ENCODE assay signal across 31 mouse cellular contexts in genomic region chr10:62269278-62269677, GRCm38 (mm10). TPM values are rescaled to one million over a fixed set of nuclear protein-coding genes. Genes with fewer than 3 reads are reported as not detected.
A peak's percentile ranks its signal among the peaks of the same experiment; 100 is the strongest.
DNase-seq lines count a peak whose midpoint lies in the region; ATAC-seq and TF ChIP-seq lines count a peak whose summit lies in the region.
"Had no signal": no experiment of that assay in that cellular context is flagged by ENCODE, and none has a peak within 500 bp of the region (broad histone marks: within the 10 kb centered on the region; RNA-seq: fewer than 3 reads in every experiment).

No protein-coding gene starts in this region.

- TF ChIP-seq CTCF in midbrain, postnatal 0 days (IDR thresholded peaks at IDR 0.05) = no peak
- no peak for TF ChIP-seq CTCF in liver, embryonic 14.5 days (IDR thresholded peaks at IDR 0.05; ENCODE audit: low read depth)

- H3K27ac ChIP-seq in heart, embryonic 12.5 days (ENCODE audit: poor library complexity, severe bottlenecking) = no peak overlapping the region
- H3K27ac ChIP-seq in midbrain, postnatal 0 days (ENCODE audit: low read depth, low read length) = no peak overlapping the region
- H3K27ac ChIP-seq in midbrain, embryonic 13.5 days = no peak overlapping the region
- H3K27ac ChIP-seq in liver, embryonic 14.5 days = no peak overlapping the region
- H3K27ac ChIP-seq: embryonic facial prominence, embryonic 15.5 days; forebrain, embryonic 15.5 days; heart, embryonic 15.5 days; hindbrain, embryonic 13.5 days; kidney, embryonic 15.5 days; midbrain, embryonic 15.5 days had no signal

- peaks cover 64% of the 10 kb centered on the region for H3K36me3 ChIP-seq in heart, embryonic 12.5 days
- H3K36me3 ChIP-seq in midbrain, postnatal 0 days (ENCODE audit: insufficient read depth, low read length) = peaks cover 48% of the 10 kb centered on the region
- peaks cover 42% of the 10 kb centered on the region for H3K36me3 ChIP-seq in midbrain, embryonic 13.5 days
- peaks cover 58% of the 10 kb centered on the region for H3K36me3 ChIP-seq in liver, embryonic 14.5 days (replicated peaks; ENCODE audit: control insufficient read depth, insufficient read depth, low read depth)

- 0 out of 2 replicates have a peak overlapping the region, but pooled peaks have one; percentile 1 for H3K4me2 ChIP-seq in heart, embryonic 12.5 days
- H3K4me2 ChIP-seq in midbrain, postnatal 0 days (ENCODE audit: low read depth, low read length, poor library complexity, severe bottlenecking) = no peak overlapping the region
- no peak overlapping the region for H3K4me2 ChIP-seq in midbrain, embryonic 13.5 days (replicated peaks)
- H3K4me2 ChIP-seq in liver, embryonic 14.5 days (ENCODE audit: low read depth) = no peak overlapping the region
- H3K4me2 ChIP-seq: embryonic facial prominence, embryonic 15.5 days; forebrain, embryonic 15.5 days; heart, embryonic 15.5 days; hindbrain, embryonic 13.5 days; kidney, embryonic 15.5 days; midbrain, embryonic 15.5 days had no signal

- H3K27me3 ChIP-seq in heart, embryonic 12.5 days (replicated peaks) = no peaks in the 10 kb centered on the region
- no peaks in the 10 kb centered on the region for H3K27me3 ChIP-seq in midbrain, postnatal 0 days (ENCODE audit: insufficient read depth, low read length)
- H3K27me3 ChIP-seq in midbrain, embryonic 13.5 days = no peaks in the 10 kb centered on the region
- H3K27me3 ChIP-seq in liver, embryonic 14.5 days (ENCODE audit: control insufficient read depth, insufficient read depth, low read length) = no peaks in the 10 kb centered on the region
- H3K27me3 ChIP-seq: embryonic facial prominence, embryonic 15.5 days; forebrain, embryonic 15.5 days; heart, embryonic 15.5 days; kidney, embryonic 15.5 days; megakaryocyte, embryonic 14.5 days; midbrain, embryonic 15.5 days had no signal

- DNase-seq in heart, adult 11 months = no peak
- DNase-seq in midbrain, postnatal 0 days (ENCODE audit: low spot score) = no peak
- DNase-seq in liver, embryonic 14.5 days (ENCODE audit: low read depth in 3 of 3, low spot score in 3 of 3) = no peak
- no peak for DNase-seq in layer of hippocampus, postnatal 25 days (ENCODE audit: extremely low spot score in 1 of 2, low spot score in 1 of 2)
- DNase-seq in urinary bladder, adult 18-20 months (ENCODE audit: low spot score in 2 of 2) = no peak
- DNase-seq: adrenal gland, postnatal 14 days; cerebellum, adult 8-10 months; cerebellum, postnatal 36 days; embryo, embryonic 11 days; heart, postnatal 36 days; kidney, adult 11 months; kidney, postnatal 36 days; lung, postnatal 14 days; right cerebral cortex, adult 18-20 months; right cerebral cortex, postnatal 4 days; thymus, adult 2 months; thymus, postnatal 4 days had no signal

- H3K4me1 ChIP-seq in heart, embryonic 12.5 days (replicated peaks) = peaks cover 24% of the 10 kb centered on the region
- no peaks in the 10 kb centered on the region for H3K4me1 ChIP-seq in midbrain, postnatal 0 days (ENCODE audit: insufficient read depth, low read length)
- H3K4me1 ChIP-seq in midbrain, embryonic 13.5 days (replicated peaks) = no peaks in the 10 kb centered on the region
- H3K4me1 ChIP-seq in liver, embryonic 14.5 days (replicated peaks; ENCODE audit: control insufficient read depth in 2 of 2, insufficient read depth in 2 of 2, low read length in 1 of 2) = no peaks in the 10 kb centered on the region
- H3K4me1 ChIP-seq: embryonic facial prominence, embryonic 15.5 days; forebrain, embryonic 15.5 days; heart, embryonic 15.5 days; hindbrain, embryonic 13.5 days; kidney, embryonic 15.5 days; midbrain, embryonic 15.5 days had no signal

- no peaks in the 10 kb centered on the region for H3K9me3 ChIP-seq in heart, embryonic 12.5 days (replicated peaks)
- H3K9me3 ChIP-seq in midbrain, postnatal 0 days (ENCODE audit: low read length) = no peaks in the 10 kb centered on the region
- H3K9me3 ChIP-seq in midbrain, embryonic 13.5 days = no peaks in the 10 kb centered on the region
- no peaks in the 10 kb centered on the region for H3K9me3 ChIP-seq in liver, embryonic 14.5 days (ENCODE audit: control insufficient read depth, low read length)
- H3K9me3 ChIP-seq: embryonic facial prominence, embryonic 15.5 days; forebrain, embryonic 15.5 days; heart, embryonic 15.5 days; hindbrain, embryonic 13.5 days; kidney, embryonic 15.5 days; megakaryocyte, embryonic 14.5 days; midbrain, embryonic 15.5 days had no signal

- no peak overlapping the region for H3K4me3 ChIP-seq in heart, embryonic 12.5 days
- H3K4me3 ChIP-seq in midbrain, postnatal 0 days (ENCODE audit: low read depth, low read length) = no peak overlapping the region
- H3K4me3 ChIP-seq in midbrain, embryonic 13.5 days (replicated peaks) = no peak overlapping the region
- H3K4me3 ChIP-seq in liver, embryonic 14.5 days (ENCODE audit: insufficient read depth in 1 of 2, low read depth in 2 of 2, low read length in 2 of 2) = no peak overlapping the region
- H3K4me3 ChIP-seq: embryonic facial prominence, embryonic 15.5 days; forebrain, embryonic 15.5 days; heart, embryonic 15.5 days; hindbrain, embryonic 13.5 days; kidney, embryonic 15.5 days; megakaryocyte, embryonic 14.5 days; midbrain, embryonic 15.5 days; myocyte had no signal

- 55% methylated on average over 16 of the region's 16 CpGs for WGBS in heart, embryonic 12.5 days
- 86% methylated on average over 15 of the region's 16 CpGs for WGBS in midbrain, postnatal 0 days
- WGBS in midbrain, embryonic 13.5 days = 84% methylated on average over 16 of the region's 16 CpGs
- 57% methylated on average over 16 of the region's 16 CpGs for WGBS in liver, embryonic 14.5 days (ENCODE audit: insufficient replicate concordance)

- TF ChIP-seq EP300 in liver, embryonic 14.5 days (IDR thresholded peaks at IDR 0.05; ENCODE audit: low read depth) = no peak

- ATAC-seq in heart, embryonic 12.5 days (ENCODE audit: insufficient number of reproducible peaks, low FRiP score) = peak; percentile 83
- ATAC-seq in midbrain, postnatal 0 days (ENCODE audit: low FRiP score) = 0 out of 2 replicates have a peak, but pooled peaks have one; percentile 18
- no peak for ATAC-seq in midbrain, embryonic 13.5 days
- ATAC-seq in liver, embryonic 14.5 days (ENCODE audit: insufficient read depth) = peak; percentile 37; the same call in 1 of the 2 replicates
- ATAC-seq: activated CD4-positive, CD25-positive, alpha-beta regulatory T cell, adult 4 months; forebrain, embryonic 15.5 days; midbrain, embryonic 15.5 days had no signal

- H3K9ac ChIP-seq in heart, embryonic 12.5 days = no peak overlapping the region
- no peak overlapping the region for H3K9ac ChIP-seq in midbrain, postnatal 0 days (replicated peaks; ENCODE audit: low read length, poor library complexity, severe bottlenecking)
- no peak overlapping the region for H3K9ac ChIP-seq in midbrain, embryonic 13.5 days (replicated peaks)
- no peak overlapping the region for H3K9ac ChIP-seq in liver, embryonic 14.5 days (replicated peaks)
- H3K9ac ChIP-seq: embryonic facial prominence, embryonic 15.5 days; forebrain, embryonic 15.5 days; heart, embryonic 15.5 days; hindbrain, embryonic 13.5 days; kidney, embryonic 15.5 days; midbrain, embryonic 15.5 days had no signal

RNA-seq across cellular contexts. Expression of gene Tacr2, which starts 17.0 kb away (rescaled TPM):
- not detected in 2 replicates for polyA plus RNA-seq in heart, embryonic 12.5 days (2016; fragmentation: Nextera tagmentation; extraction: Ambion mirVana)
- not detected in 2 replicates for total RNA-seq in midbrain, postnatal 0 days (2014; rRNA removed)
- polyA plus RNA-seq in midbrain, postnatal 0 days (2015; fragmentation: Nextera tagmentation; extraction: Ambion mirVana) = 0.06 TPM in 1 of 2 replicates, not detected in the other
- polyA plus RNA-seq in midbrain, embryonic 13.5 days (2015; fragmentation: Nextera tagmentation; extraction: Ambion mirVana) = not detected in 2 replicates
- not detected in 2 replicates for polyA plus RNA-seq in liver, embryonic 14.5 days (2012; rRNA removed)
- not detected in 2 replicates for polyA plus RNA-seq in liver, embryonic 14.5 days (2014; fragmentation: Nextera tagmentation; extraction: Ambion mirVana)
- under 1 TPM in 1 of 2 experiments, not detected in 1; 0.20 TPM for total RNA-seq in layer of hippocampus, postnatal 25 days (2021)
- total RNA-seq: gastrocnemius, adult 8-10 months; heart, postnatal 36 days had no signal
- polyA plus RNA-seq: activated CD4-positive, CD25-positive, alpha-beta regulatory T cell, adult 4 months; brain, embryonic 14.5 days; embryonic facial prominence, embryonic 15.5 days; forebrain, embryonic 15.5 days; heart, embryonic 15.5 days; hindbrain, embryonic 13.5 days; limb, embryonic 14.5 days; midbrain, embryonic 15.5 days had no signal

RNA-seq across cellular contexts. Expression of gene Tspan15, which starts 38.2 kb away (rescaled TPM):
- polyA plus RNA-seq in heart, embryonic 12.5 days (2016; fragmentation: Nextera tagmentation; extraction: Ambion mirVana) = 5.6 and 5.7 TPM in 2 replicates
- 13.8 and 20.2 TPM in 2 replicates for total RNA-seq in midbrain, postnatal 0 days (2014; rRNA removed)
- 17.0 and 19.0 TPM in 2 replicates for polyA plus RNA-seq in midbrain, postnatal 0 days (2015; fragmentation: Nextera tagmentation; extraction: Ambion mirVana)
- 15.0 and 18.7 TPM in 2 replicates for polyA plus RNA-seq in midbrain, embryonic 13.5 days (2015; fragmentation: Nextera tagmentation; extraction: Ambion mirVana)
- polyA plus RNA-seq in liver, embryonic 14.5 days (2012; rRNA removed) = 7.3 and 11.0 TPM in 2 replicates
- polyA plus RNA-seq in liver, embryonic 14.5 days (2014; fragmentation: Nextera tagmentation; extraction: Ambion mirVana) = 7.3 and 9.8 TPM in 2 replicates
- total RNA-seq in layer of hippocampus, postnatal 25 days (2021) = 10 to 100 TPM; 20.7 to 21.3 TPM
